Mouse (Mus musculus) cerebellum, postnatal 4 days (tissue): ENCODE data around the gene Gm20837.
"Not testable (repeated sequence)": the region's sequence is repeated elsewhere in the genome, so short reads cannot be mapped to it uniquely, and the experiment has no call there.

Experiments used
- DNase-seq, 2 experiments: peaks; one replicate each; pipeline ENCODE4 v3.0.0; 2022; ENCODE audit warnings: low spot score in 2 of 2, mixed read lengths in 1 of 2

The Gm20837 gene

GRCm38 (mm10) chrY:90400948-90401347 lies at the start of gene Gm20837:
TSS of gene Gm20837 (plus strand) at chrY:90401248.
- DNase-seq, result not testable (repeated sequence)
